Mouse (Mus musculus) left cerebral cortex, adult 8-10 months (tissue): Measurements from ENCODE around the gene Gm28051. TPM values are rescaled to one million over a fixed set of nuclear protein-coding genes. Genes with fewer than 3 reads are reported as not detected.

Source experiments
- DNase-seq, 2 experiments: peaks; one replicate each; pipeline ENCODE4 v3.0.0; 2022; ENCODE audit warnings: low spot score in 2 of 2
- total RNA-seq, 4 experiments: library from RNA; stranded (reverse); gene quantifications; 2 replicates each; pipeline ENCODE4 v1.2.4; 2022

Gm28051 gene
- total RNA-seq, 4 experiments from 2014 or later = not detected

GRCm38 (mm10) chr12:102743036-102743588 is 14.5 kb downstream of the Gm28051 start:
- DNase-seq = no peak

GRCm38 (mm10) chr12:102742056-102742455 is 15.5 kb downstream of the Gm28051 start:
- DNase-seq = no peak

- DNase-seq = no peak
These were observed 17.3 kb downstream of the Gm28051 start for GRCm38 (mm10) chr12:102740285-102740684.

GRCm38 (mm10) chr12:102739096-102739495 is 18.5 kb downstream of the Gm28051 start:
- DNase-seq = no peak

GRCm38 (mm10) chr12:102733381-102733780 is 24.2 kb downstream of the Gm28051 start:
- no peak for DNase-seq

GRCm38 (mm10) chr12:102730798-102731619 is 26.6 kb downstream of the Gm28051 start:
- DNase-seq = no peak

GRCm38 (mm10) chr12:102729855-102730797 is 27.4 kb downstream of the Gm28051 start:
- peak in 1 of 2 experiments; percentile 84 for DNase-seq

- no peak for DNase-seq
These were observed 31.8 kb downstream of the Gm28051 start for GRCm38 (mm10) chr12:102725761-102726175.

- DNase-seq = no peak
These were observed 32.4 kb downstream of the Gm28051 start for GRCm38 (mm10) chr12:102725146-102725545.

GRCm38 (mm10) chr12:102723861-102724260 is 33.7 kb downstream of the Gm28051 start:
- peak in 1 of 2 experiments; percentile 70 for DNase-seq

- no peak for DNase-seq
These were observed 34.6 kb downstream of the Gm28051 start for GRCm38 (mm10) chr12:102722966-102723365.

GRCm38 (mm10) chr12:102722451-102722850 is 35.1 kb downstream of the Gm28051 start:
- no peak for DNase-seq

GRCm38 (mm10) chr12:102719552-102720315 is 37.8 kb downstream of the Gm28051 start:
- no peak for DNase-seq

- DNase-seq = no peak
These were observed 42.7 kb downstream of the Gm28051 start for GRCm38 (mm10) chr12:102714654-102715395.

- DNase-seq = no peak
These were observed 43.4 kb downstream of the Gm28051 start for GRCm38 (mm10) chr12:102714116-102714515.

GRCm38 (mm10) chr12:102713153-102713865 is 44.3 kb downstream of the Gm28051 start:
- no peak for DNase-seq

- DNase-seq = no peak
These were observed 46.7 kb downstream of the Gm28051 start for GRCm38 (mm10) chr12:102710851-102711375.

GRCm38 (mm10) chr12:102709896-102710295 is 47.7 kb downstream of the Gm28051 start:
- no peak for DNase-seq

GRCm38 (mm10) chr12:102708220-102708619 is 49.3 kb downstream of the Gm28051 start:
- DNase-seq = no peak
